Mouse (Mus musculus): ENCODE data around the gene Hist1h2bg. TPM values are rescaled to one million over a fixed set of nuclear protein-coding genes. Genes with fewer than 3 reads are reported as not detected.

Hist1h2bg gene
- polyA plus RNA-seq, 1 experiment from 2014 or later, result 17.0 TPM

- no peaks in the 10 kb centered on the region for H3K4me1 ChIP-seq
- WGBS, result 78% methylated on average over 7 of the region's 7 CpGs
- H3K27me3 ChIP-seq (replicated peaks), result no peaks in the 10 kb centered on the region
- no peak overlapping the region for H3K4me3 ChIP-seq (replicated peaks)
- no peak for ATAC-seq (ENCODE audit: insufficient read depth, low FRiP score, low read depth)
- H3K4me2 ChIP-seq, result no peak overlapping the region
- no peaks in the 10 kb centered on the region for H3K9me3 ChIP-seq
- H3K9ac ChIP-seq, result no peak overlapping the region
- peak overlapping the region; percentile 68; the same call in 1 of the 2 replicates for H3K27ac ChIP-seq
- no peaks in the 10 kb centered on the region for H3K36me3 ChIP-seq
Measured at GRCm38 (mm10) chr13:23592614-23593013, 21.4 kb downstream of the Hist1h2bg start.

- Histone ChIP-seq H3K9ac (no peak overlapping the region), H3K4me2 (no peak overlapping the region), H3K4me1 (no peaks in the 10 kb centered on the region), H3K27me3 (replicated peaks) (no peaks in the 10 kb centered on the region), H3K4me3 (replicated peaks) (no peak overlapping the region), H3K36me3 (no peaks in the 10 kb centered on the region), H3K9me3 (no peaks in the 10 kb centered on the region), H3K27ac (peak overlapping the region; percentile 68)
- WGBS, result 61% methylated on average over 5 of the region's 5 CpGs
- ATAC-seq (ENCODE audit: insufficient read depth, low FRiP score, low read depth), result no peak
Measured at GRCm38 (mm10) chr13:23593051-23593770, 22.0 kb downstream of the Hist1h2bg start.

- 77% methylated on average over 2 of the region's 2 CpGs for WGBS
- 0 out of 2 replicates have a peak overlapping the region, but pooled peaks have one; percentile 4 for H3K27ac ChIP-seq
- no peak for ATAC-seq (ENCODE audit: insufficient read depth, low FRiP score, low read depth)
Measured at GRCm38 (mm10) chr13:23595185-23595584, 24.0 kb downstream of the Hist1h2bg start.

GRCm38 (mm10) chr13:23595622-23596372, 24.6 kb downstream of the Hist1h2bg start:
- H3K27me3 ChIP-seq (replicated peaks), result no peaks in the 10 kb centered on the region
- 73% methylated on average over 7 of the region's 7 CpGs for WGBS
- no peak overlapping the region for H3K4me3 ChIP-seq (replicated peaks)
- H3K36me3 ChIP-seq, result no peaks in the 10 kb centered on the region
- no peak overlapping the region for H3K9ac ChIP-seq
- H3K4me1 ChIP-seq, result no peaks in the 10 kb centered on the region
- H3K27ac ChIP-seq, result peak overlapping the region; percentile 21; the same call in 1 of the 2 replicates
- no peak overlapping the region for H3K4me2 ChIP-seq
- ATAC-seq (ENCODE audit: insufficient read depth, low FRiP score, low read depth), result peak; percentile 72; the same call in 1 of the 2 replicates
- no peaks in the 10 kb centered on the region for H3K9me3 ChIP-seq

More at GRCm38 (mm10) chr13:23595185-23595584, 24.0 kb downstream of the Hist1h2bg start:
- H3K4me2 ChIP-seq, result no peak overlapping the region
- H3K36me3 ChIP-seq, result no peaks in the 10 kb centered on the region
- H3K9me3 ChIP-seq, result no peaks in the 10 kb centered on the region
- H3K4me1 ChIP-seq, result no peaks in the 10 kb centered on the region
- no peaks in the 10 kb centered on the region for H3K27me3 ChIP-seq (replicated peaks)
- H3K4me3 ChIP-seq (replicated peaks), result no peak overlapping the region
- H3K9ac ChIP-seq, result no peak overlapping the region

- Histone ChIP-seq H3K4me1 (no peaks in the 10 kb centered on the region), H3K27me3 (replicated peaks) (no peaks in the 10 kb centered on the region), H3K9ac (no peak overlapping the region), H3K36me3 (no peaks in the 10 kb centered on the region), H3K27ac (no peak overlapping the region; the same call in 1 of the 2 replicates), H3K4me2 (no peak overlapping the region), H3K4me3 (replicated peaks) (no peak overlapping the region), H3K9me3 (no peaks in the 10 kb centered on the region)
- WGBS, result 7% methylated on average over 9 of the region's 9 CpGs
- ATAC-seq (ENCODE audit: insufficient read depth, low FRiP score, low read depth), result no peak; the same call in 1 of the 2 replicates
Measured at GRCm38 (mm10) chr13:23597957-23598356, 26.8 kb downstream of the Hist1h2bg start.

GRCm38 (mm10) chr13:23603182-23603699, 32.0 kb downstream of the Hist1h2bg start:
- Histone ChIP-seq H3K9me3 (no peaks in the 10 kb centered on the region), H3K27me3 (replicated peaks) (no peaks in the 10 kb centered on the region)
- ATAC-seq (ENCODE audit: insufficient read depth, low FRiP score, low read depth), result no peak

GRCm38 (mm10) chr13:23604452-23604851, 33.3 kb downstream of the Hist1h2bg start:
- no peak overlapping the region for H3K27ac ChIP-seq
- no peaks in the 10 kb centered on the region for H3K36me3 ChIP-seq
- H3K9me3 ChIP-seq, result no peaks in the 10 kb centered on the region
- no peak overlapping the region for H3K4me3 ChIP-seq (replicated peaks)
- no peaks in the 10 kb centered on the region for H3K27me3 ChIP-seq (replicated peaks)
- ATAC-seq (ENCODE audit: insufficient read depth, low FRiP score, low read depth), result no peak
- WGBS, result 78% methylated on average over 3 of the region's 3 CpGs
- H3K9ac ChIP-seq, result no peak overlapping the region
- no peaks in the 10 kb centered on the region for H3K4me1 ChIP-seq
- H3K4me2 ChIP-seq, result no peak overlapping the region

More at GRCm38 (mm10) chr13:23603182-23603699, 32.0 kb downstream of the Hist1h2bg start:
- H3K4me2 ChIP-seq, result no peak overlapping the region
- no peaks in the 10 kb centered on the region for H3K36me3 ChIP-seq
- H3K4me1 ChIP-seq, result no peaks in the 10 kb centered on the region
- no peak overlapping the region for H3K4me3 ChIP-seq (replicated peaks)
- no peak overlapping the region for H3K9ac ChIP-seq
- no peak overlapping the region for H3K27ac ChIP-seq
- 69% methylated on average over 7 of the region's 7 CpGs for WGBS

- Histone ChIP-seq H3K27ac (no peak overlapping the region), H3K4me3 (replicated peaks) (no peak overlapping the region), H3K4me2 (no peak overlapping the region), H3K4me1 (no peaks in the 10 kb centered on the region), H3K36me3 (no peaks in the 10 kb centered on the region), H3K27me3 (replicated peaks) (no peaks in the 10 kb centered on the region), H3K9ac (no peak overlapping the region), H3K9me3 (no peaks in the 10 kb centered on the region)
- ATAC-seq (ENCODE audit: insufficient read depth, low FRiP score, low read depth), result no peak
- 92% methylated on average over 3 of the region's 3 CpGs for WGBS
Measured at GRCm38 (mm10) chr13:23605052-23605451, 33.9 kb downstream of the Hist1h2bg start.

- H3K27me3 ChIP-seq (replicated peaks), result no peaks in the 10 kb centered on the region
- no peaks in the 10 kb centered on the region for H3K36me3 ChIP-seq
- no peaks in the 10 kb centered on the region for H3K4me1 ChIP-seq
- no peak overlapping the region for H3K9ac ChIP-seq
- WGBS, result 80% methylated on average over 4 of the region's 4 CpGs
- no peak overlapping the region for H3K27ac ChIP-seq
- H3K9me3 ChIP-seq, result no peaks in the 10 kb centered on the region
- ATAC-seq (ENCODE audit: insufficient read depth, low FRiP score, low read depth), result no peak
- no peak overlapping the region for H3K4me2 ChIP-seq
- H3K4me3 ChIP-seq (replicated peaks), result no peak overlapping the region
Measured at GRCm38 (mm10) chr13:23609209-23609608, 38.0 kb downstream of the Hist1h2bg start.

GRCm38 (mm10) chr13:23609844-23610243, 38.6 kb downstream of the Hist1h2bg start:
- Histone ChIP-seq H3K4me1 (no peaks in the 10 kb centered on the region), H3K4me2 (no peak overlapping the region), H3K27me3 (replicated peaks) (no peaks in the 10 kb centered on the region), H3K4me3 (replicated peaks) (no peak overlapping the region), H3K9ac (no peak overlapping the region), H3K27ac (no peak overlapping the region), H3K36me3 (no peaks in the 10 kb centered on the region), H3K9me3 (no peaks in the 10 kb centered on the region)
- no peak for ATAC-seq (ENCODE audit: insufficient read depth, low FRiP score, low read depth)

- Histone ChIP-seq H3K36me3 (no peaks in the 10 kb centered on the region), H3K9ac (no peak overlapping the region), H3K4me2 (no peak overlapping the region), H3K9me3 (no peaks in the 10 kb centered on the region), H3K27ac (no peak overlapping the region), H3K4me3 (replicated peaks) (no peak overlapping the region), H3K27me3 (replicated peaks) (no peaks in the 10 kb centered on the region), H3K4me1 (no peaks in the 10 kb centered on the region)
- 67% methylated on average over 2 of the region's 2 CpGs for WGBS
- no peak for ATAC-seq (ENCODE audit: insufficient read depth, low FRiP score, low read depth)
Measured at GRCm38 (mm10) chr13:23610393-23610792, 39.2 kb downstream of the Hist1h2bg start.

- WGBS, result 89% methylated on average over 3 of the region's 3 CpGs
- no peak overlapping the region for H3K27ac ChIP-seq
Measured at GRCm38 (mm10) chr13:23611638-23612037, 40.4 kb downstream of the Hist1h2bg start.

More at GRCm38 (mm10) chr13:23611638-23612037, 40.4 kb downstream of the Hist1h2bg start:
- no peaks in the 10 kb centered on the region for H3K36me3 ChIP-seq
- H3K9ac ChIP-seq, result no peak overlapping the region
- no peaks in the 10 kb centered on the region for H3K4me1 ChIP-seq
- ATAC-seq (ENCODE audit: insufficient read depth, low FRiP score, low read depth), result no peak
- H3K27me3 ChIP-seq (replicated peaks), result no peaks in the 10 kb centered on the region
- no peaks in the 10 kb centered on the region for H3K9me3 ChIP-seq
- no peak overlapping the region for H3K4me3 ChIP-seq (replicated peaks)
- no peak overlapping the region for H3K4me2 ChIP-seq
